30 mouse cellular contexts compared by ENCODE assay signal in genomic region chr16:10621710-10622109, GRCm38 (mm10).
A peak's percentile ranks its signal among the peaks of the same experiment; 100 is the strongest.
DNase-seq lines count a peak whose midpoint lies in the region; ATAC-seq and TF ChIP-seq lines count a peak whose summit lies in the region.
"Had no signal": no experiment of that assay in that cellular context is flagged by ENCODE, and none has a peak within 500 bp of the region (broad histone marks: within the 10 kb centered on the region; RNA-seq: fewer than 3 reads in every experiment).

No protein-coding gene starts in this region.

- no peak for ATAC-seq in heart, embryonic 13.5 days (ENCODE audit: extremely low read depth, insufficient number of reproducible peaks, low FRiP score, low TSS enrichment)
- peak; percentile 87 for ATAC-seq in lung, embryonic 16.5 days (ENCODE audit: low read depth)
- peak; percentile 37 for ATAC-seq in granulocyte monocyte progenitor cell, adult 5-6 weeks (replicated peaks; ENCODE audit: poor library complexity, severe bottlenecking)
- ATAC-seq in stomach, postnatal 0 days (ENCODE audit: low FRiP score, low TSS enrichment): no peak
- ATAC-seq: activated CD4-positive, CD25-positive, alpha-beta regulatory T cell, adult 4 months; forebrain, embryonic 15.5 days; hindbrain, postnatal 0 days; intestine, embryonic 15.5 days; liver, embryonic 12.5 days; liver, postnatal 0 days had no signal

- peaks cover 28% of the 10 kb centered on the region for H3K36me3 ChIP-seq in heart, embryonic 13.5 days
- no peaks in the 10 kb centered on the region for H3K36me3 ChIP-seq in lung, embryonic 16.5 days (ENCODE audit: control insufficient read depth, insufficient read depth, low read length)
- H3K36me3 ChIP-seq in stomach, postnatal 0 days (ENCODE audit: control insufficient read depth, insufficient read depth, low read length): no peaks in the 10 kb centered on the region; the same call in 1 of the 2 replicates
- H3K36me3 ChIP-seq: intestine, embryonic 15.5 days had no signal

- peaks cover 29% of the 10 kb centered on the region for H3K4me1 ChIP-seq in heart, embryonic 13.5 days
- H3K4me1 ChIP-seq in lung, embryonic 16.5 days (replicated peaks; ENCODE audit: control insufficient read depth, insufficient read depth, low read length): peaks cover 10% of the 10 kb centered on the region
- peaks cover 6% of the 10 kb centered on the region; the same call in 1 of the 2 replicates for H3K4me1 ChIP-seq in lung, adult 2 months (ENCODE audit: control insufficient read depth, insufficient read depth, low read length)
- H3K4me1 ChIP-seq in stomach, postnatal 0 days (replicated peaks; ENCODE audit: control insufficient read depth, insufficient read depth): peaks cover 3% of the 10 kb centered on the region; the same call in 1 of the 2 replicates
- H3K4me1 ChIP-seq: forebrain, embryonic 15.5 days; intestine, embryonic 15.5 days; liver, embryonic 12.5 days; neural tube, embryonic 15.5 days had no signal

- no peak for TF ChIP-seq EP300 in stomach, postnatal 0 days (optimal IDR thresholded peaks at IDR 0.05)

- no peaks in the 10 kb centered on the region for H3K27me3 ChIP-seq in heart, embryonic 13.5 days (replicated peaks)
- no peaks in the 10 kb centered on the region for H3K27me3 ChIP-seq in lung, embryonic 16.5 days (ENCODE audit: control insufficient read depth, insufficient read depth, low read depth, low read length)
- H3K27me3 ChIP-seq in stomach, postnatal 0 days (ENCODE audit: control insufficient read depth, insufficient read depth, low read length): no peaks in the 10 kb centered on the region
- H3K27me3 ChIP-seq: CH12.LX; forebrain, embryonic 15.5 days; intestine, embryonic 15.5 days; liver, embryonic 12.5 days; neural tube, embryonic 15.5 days had no signal

- no peak overlapping the region for H3K4me2 ChIP-seq in heart, embryonic 13.5 days
- H3K4me2 ChIP-seq in lung, embryonic 16.5 days (ENCODE audit: low read depth, low read length): no peak overlapping the region
- no peak overlapping the region for H3K4me2 ChIP-seq in stomach, postnatal 0 days (replicated peaks; ENCODE audit: low read depth)
- H3K4me2 ChIP-seq: forebrain, embryonic 15.5 days; heart, embryonic 11.5 days; intestine, embryonic 15.5 days; liver, embryonic 12.5 days; neural tube, embryonic 15.5 days had no signal

- H3K9ac ChIP-seq in heart, embryonic 13.5 days: no peak overlapping the region
- H3K9ac ChIP-seq in lung, embryonic 16.5 days (ENCODE audit: low read length): no peak overlapping the region
- H3K9ac ChIP-seq in stomach, postnatal 0 days (ENCODE audit: low read length): no peak overlapping the region
- H3K9ac ChIP-seq: forebrain, embryonic 15.5 days; intestine, embryonic 15.5 days; liver, embryonic 12.5 days; liver, postnatal 0 days; neural tube, embryonic 15.5 days had no signal

- H3K27ac ChIP-seq in heart, embryonic 13.5 days (replicated peaks): peak overlapping the region; percentile 36; the same call in 1 of the 2 replicates
- peak overlapping the region; percentile 75 for H3K27ac ChIP-seq in lung, embryonic 16.5 days (ENCODE audit: low read length)
- H3K27ac ChIP-seq in stomach, postnatal 0 days (replicated peaks): 0 out of 2 replicates have a peak overlapping the region, but pooled peaks have one; percentile 30
- H3K27ac ChIP-seq: forebrain, embryonic 15.5 days; hindbrain, embryonic 10.5 days; hindbrain, postnatal 0 days; intestine, embryonic 15.5 days; kidney, postnatal 0 days; liver, embryonic 12.5 days; neural tube, embryonic 15.5 days had no signal

- no peak for TF ChIP-seq CTCF in lung, adult 2 months (IDR thresholded peaks at IDR 0.05; ENCODE audit: insufficient read depth, low read length)
- TF ChIP-seq CTCF in stomach, postnatal 0 days (IDR thresholded peaks at IDR 0.05; ENCODE audit: low read depth): no peak

- intact Hi-C loops in heart, postnatal 25 days (cut with DNase I): no loop called here

- no peak overlapping the region for H3K4me3 ChIP-seq in heart, embryonic 13.5 days
- H3K4me3 ChIP-seq in lung, embryonic 16.5 days (ENCODE audit: low read length): no peak overlapping the region
- no peak overlapping the region for H3K4me3 ChIP-seq in lung, adult 2 months (replicated peaks; ENCODE audit: extremely low read depth, low read depth, low read length)
- H3K4me3 ChIP-seq in stomach, postnatal 0 days (ENCODE audit: low read depth, low read length): no peak overlapping the region
- H3K4me3 ChIP-seq: forebrain, embryonic 15.5 days; hindbrain, embryonic 10.5 days; intestine, embryonic 15.5 days; liver, embryonic 12.5 days; neural tube, embryonic 15.5 days had no signal

- 41% methylated on average over 1 of the region's 1 CpGs for WGBS in heart, embryonic 13.5 days
- WGBS in lung, embryonic 16.5 days: 23% methylated on average over 1 of the region's 1 CpGs
- 29% methylated on average over 1 of the region's 1 CpGs for WGBS in lung, adult 2 months
- 21% methylated on average over 1 of the region's 1 CpGs for WGBS in stomach, postnatal 0 days

- H3K9me3 ChIP-seq in heart, embryonic 13.5 days: no peaks in the 10 kb centered on the region
- no peaks in the 10 kb centered on the region for H3K9me3 ChIP-seq in lung, embryonic 16.5 days (ENCODE audit: control insufficient read depth, low read length)
- no peaks in the 10 kb centered on the region for H3K9me3 ChIP-seq in stomach, postnatal 0 days (ENCODE audit: control insufficient read depth, low read length)
- H3K9me3 ChIP-seq: forebrain, embryonic 15.5 days; hindbrain, embryonic 10.5 days; intestine, embryonic 15.5 days; liver, embryonic 12.5 days; neural tube, embryonic 15.5 days had no signal

- TF ChIP-seq POLR2A in lung, adult 2 months (IDR thresholded peaks at IDR 0.05; ENCODE audit: borderline replicate concordance, extremely low read depth, low read depth, low read length): no peak

- no peak for DNase-seq in heart, postnatal 25 days (ENCODE audit: low spot score)
- no peak for DNase-seq in lung, adult 2 months
- no peak for DNase-seq in stomach, postnatal 0 days (ENCODE audit: low spot score)
- DNase-seq in kidney, postnatal 36 days: no peak
- DNase-seq in urinary bladder, adult 18-20 months (ENCODE audit: low spot score in 2 of 2): no peak
- DNase-seq: adrenal gland, postnatal 36 days; cerebellum, adult 8-10 months; cerebellum, postnatal 25 days; gastrocnemius, postnatal 25 days; heart, adult 18-20 months; kidney, adult 8-10 months; liver, postnatal 0 days; midbrain, embryonic 14.5 days; retina, postnatal 1 day; right cerebral cortex, postnatal 14 days; thymus, adult 18-20 months; thymus, postnatal 25 days had no signal

Comparison
In these comparisons a context has a peak if more than half of its experiments do, and no peak if none do; other contexts are left out.
1. ATAC-seq: peak in lung, embryonic 16.5 days (single experiment) and granulocyte monocyte progenitor cell, adult 5-6 weeks (single experiment); none in heart, embryonic 13.5 days (single experiment) and stomach, postnatal 0 days (single experiment).
2. Peak in every context shown above with its lines, with median percentiles within 50 percentile points of each other: H3K27ac ChIP-seq.